Mouse (Mus musculus) kidney, embryonic 16.5 days (tissue): ENCODE measurements at regions not wholly inside any gene's neighbourhood (a gene's known extent, or its start where the extent isn't known, plus 50 kb on each side); places are given as distances from the start of the nearest gene placed in this dataset.

ENCODE experiments used
- ATAC-seq: fragments of 200-750 bp; cut with Nextera tagmentation; 2 replicates; pipeline ENCODE4 v1.8.0; 2017; ENCODE audit warnings: moderate TSS enrichment; ENCODE audit not compliant: low FRiP score, low TSS enrichment
- H3K27ac ChIP-seq: fragments of 300-500 bp; sonication (generic); 2 replicates; pipeline ENCODE4 v1.5.1; 2014; ENCODE audit warnings: low read length
- H3K27me3 ChIP-seq: fragments of 300-500 bp; sonication (generic); 2 replicates; pipeline ENCODE4 v1.6.1; 2014; ENCODE audit warnings: low read length, control low read depth, mixed read lengths; ENCODE audit not compliant: insufficient read depth
- H3K36me3 ChIP-seq: fragments of 300-500 bp; sonication (generic); 2 replicates; pipeline ENCODE4 v1.6.1; 2014; ENCODE audit warnings: low read length, control low read depth, mixed read lengths; ENCODE audit not compliant: insufficient read depth
- H3K4me1 ChIP-seq: fragments of 300-500 bp; sonication (generic); 2 replicates; pipeline ENCODE4 v1.6.1; 2014; ENCODE audit warnings: low read length, control low read depth, mixed read lengths; ENCODE audit not compliant: insufficient read depth
- H3K4me2 ChIP-seq: fragments of 300-500 bp; sonication (generic); replicated peaks from 2 replicates; pipeline ENCODE4 v1.6.1; 2014; ENCODE audit warnings: low read depth, low read length
- H3K4me3 ChIP-seq: fragments of 300-500 bp; sonication (generic); 2 replicates; pipeline ENCODE4 v1.5.1; 2014; ENCODE audit warnings: mild to moderate bottlenecking, low read length
- H3K9ac ChIP-seq: fragments of 300-500 bp; sonication (generic); replicated peaks from 2 replicates; pipeline ENCODE4 v1.6.1; 2014; ENCODE audit warnings: low read length
- H3K9me3 ChIP-seq: fragments of 300-500 bp; sonication (generic); 2 replicates; pipeline ENCODE4 v1.6.1; 2016; ENCODE audit warnings: low read length, control low read depth
- WGBS: fragments of 180-500 bp; shearing (Covaris S2); extraction: QIAGEN DNeasy Blood & Tissue Kit; methylation state at CpG from one replicate; pipeline ENCODE4 v1.1.7; 2014; 5-methylcytosine and 5-hydroxymethylcytosine counted together

- peaks cover 4% of the 10 kb centered on the region; the same call in 1 of the 2 replicates for H3K9me3 ChIP-seq
- ATAC-seq: no peak; the same call in 1 of the 2 replicates
- no peak overlapping the region for H3K27ac ChIP-seq
- H3K9ac ChIP-seq: no peak overlapping the region
- peaks cover 3% of the 10 kb centered on the region; the same call in 1 of the 2 replicates for H3K27me3 ChIP-seq
- no peak overlapping the region for H3K4me3 ChIP-seq
- H3K4me2 ChIP-seq: no peak overlapping the region
- peaks cover 5% of the 10 kb centered on the region for H3K4me1 ChIP-seq
- 70% methylated on average over 14 of the region's 14 CpGs for WGBS
- H3K36me3 ChIP-seq: no peaks in the 10 kb centered on the region
Observed at GRCm38 (mm10) chr16:90335499-90335898, 50.3 kb upstream of the Hunk start.

- Histone ChIP-seq H3K9ac (0 out of 2 replicates have a peak overlapping the region, but pooled peaks have one; percentile 11), H3K27me3 (peaks cover 3% of the 10 kb centered on the region; the same call in 1 of the 2 replicates), H3K36me3 (no peaks in the 10 kb centered on the region), H3K4me1 (peaks cover 5% of the 10 kb centered on the region), H3K4me3 (no peak overlapping the region), H3K4me2 (no peak overlapping the region), H3K27ac (no peak overlapping the region), H3K9me3 (peaks cover 4% of the 10 kb centered on the region; the same call in 1 of the 2 replicates)
- ATAC-seq: no peak
- WGBS: 62% methylated on average over 21 of the region's 22 CpGs
Observed at GRCm38 (mm10) chr16:90333876-90334825, 49.8 kb upstream of the Scaf4 start.
